Mouse (Mus musculus): ENCODE data around the gene 9430097D07Rik. TPM values are rescaled to one million over a fixed set of nuclear protein-coding genes. Genes with fewer than 3 reads are reported as not detected.
A peak's percentile ranks its signal among the peaks of the same experiment; 100 is the strongest.

The 9430097D07Rik gene
- not detected in 2 replicates for polyA plus RNA-seq (2015; fragmentation: Nextera tagmentation; extraction: Ambion mirVana)

- peaks cover 30% of the 10 kb centered on the region for H3K4me1 ChIP-seq (replicated peaks)
- H3K27me3 ChIP-seq = peaks cover 55% of the 10 kb centered on the region
- peak within 1 kb of the TSS; percentile 39 for H3K4me3 ChIP-seq (replicated peaks)
- ATAC-seq (ENCODE audit: insufficient read depth) = no peak
- H3K27ac ChIP-seq (replicated peaks) = no peak within 1 kb of the TSS
- H3K9ac ChIP-seq = no peak within 1 kb of the TSS
- 11% methylated on average over 28 of the region's 28 CpGs for WGBS (ENCODE audit: insufficient replicate concordance)
- H3K36me3 ChIP-seq (replicated peaks) = peaks cover 14% of the 10 kb centered on the region; the same call in 1 of the 2 replicates
- H3K9me3 ChIP-seq (replicated peaks) = no peaks in the 10 kb centered on the region
- H3K4me2 ChIP-seq = peak within 1 kb of the TSS; percentile 73
Observed at GRCm38 (mm10) chr2:32575586-32576160, at the start of gene 9430097D07Rik. Gene 9430097D07Rik (minus strand): TSS chr2:32575684.

GRCm38 (mm10) chr2:32624111-32624748, 48.7 kb upstream of the 9430097D07Rik start:
- Histone ChIP-seq H3K4me3 (replicated peaks) (no peak overlapping the region), H3K4me1 (replicated peaks) (peaks cover 58% of the 10 kb centered on the region), H3K27me3 (no peaks in the 10 kb centered on the region), H3K27ac (replicated peaks) (no peak overlapping the region), H3K4me2 (no peak overlapping the region), H3K9me3 (replicated peaks) (no peaks in the 10 kb centered on the region), H3K9ac (no peak overlapping the region), H3K36me3 (replicated peaks) (peaks cover 2% of the 10 kb centered on the region)
- 59% methylated on average over 5 of the region's 5 CpGs for WGBS (ENCODE audit: insufficient replicate concordance)
- ATAC-seq (ENCODE audit: insufficient read depth) = no peak

DNA sequence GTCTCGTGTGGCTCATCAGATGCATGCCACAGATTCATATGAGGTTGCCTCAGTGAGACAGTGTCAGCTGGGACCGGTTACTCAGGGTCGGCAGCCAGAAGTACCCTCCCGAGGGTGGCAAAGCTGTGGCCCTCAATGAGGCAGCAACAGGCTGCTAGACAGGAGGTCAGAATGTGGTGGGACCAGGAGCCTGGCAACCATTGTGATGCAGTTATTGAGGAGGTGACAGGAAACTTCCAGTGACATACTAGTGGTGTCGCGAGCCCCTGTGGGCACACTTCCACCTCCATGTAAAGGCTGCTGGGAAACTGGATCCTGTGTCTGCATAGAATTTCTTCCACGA, 46.0 kb upstream of the 9430097D07Rik start, which contains the start of gene Ak1:
Gene Ak1 (plus strand): TSS at position 242 of the 343 bp plus-strand sequence.
- Histone ChIP-seq H3K9me3 (replicated peaks) (no peaks in the 10 kb centered on the region), H3K4me3 (replicated peaks) (no peak within 1 kb of the TSS), H3K4me2 (no peak within 1 kb of the TSS), H3K36me3 (replicated peaks) (peaks cover 26% of the 10 kb centered on the region), H3K9ac (no peak within 1 kb of the TSS), H3K27ac (replicated peaks) (peak within 1 kb of the TSS; percentile 29), H3K4me1 (replicated peaks) (peaks cover 52% of the 10 kb centered on the region), H3K27me3 (no peaks in the 10 kb centered on the region)
- WGBS (ENCODE audit: insufficient replicate concordance) = 35% methylated on average over 7 of the region's 7 CpGs
- ATAC-seq (ENCODE audit: insufficient read depth) = no peak

GRCm38 (mm10) chr2:32620682-32621516, 45.4 kb upstream of the 9430097D07Rik start:
- no peak overlapping the region for H3K9ac ChIP-seq

GRCm38 (mm10) chr2:32618051-32618450, 42.6 kb upstream of the 9430097D07Rik start:
- Histone ChIP-seq H3K4me2 (no peak overlapping the region), H3K4me1 (replicated peaks) (peaks cover 27% of the 10 kb centered on the region), H3K9me3 (replicated peaks) (no peaks in the 10 kb centered on the region), H3K9ac (no peak overlapping the region), H3K27me3 (no peaks in the 10 kb centered on the region), H3K36me3 (replicated peaks) (peaks cover 50% of the 10 kb centered on the region), H3K27ac (replicated peaks) (no peak overlapping the region), H3K4me3 (replicated peaks) (no peak overlapping the region)
- 84% methylated on average over 9 of the region's 9 CpGs for WGBS (ENCODE audit: insufficient replicate concordance)
- ATAC-seq (ENCODE audit: insufficient read depth) = no peak

More at GRCm38 (mm10) chr2:32620682-32621516, 45.4 kb upstream of the 9430097D07Rik start:
- Histone ChIP-seq H3K36me3 (replicated peaks) (peaks cover 31% of the 10 kb centered on the region), H3K4me1 (replicated peaks) (peaks cover 46% of the 10 kb centered on the region), H3K27ac (replicated peaks) (peak overlapping the region; percentile 29; the same call in 1 of the 2 replicates), H3K9me3 (replicated peaks) (no peaks in the 10 kb centered on the region), H3K4me3 (replicated peaks) (no peak overlapping the region), H3K27me3 (no peaks in the 10 kb centered on the region), H3K4me2 (no peak overlapping the region)
- peak; percentile 54 for ATAC-seq (ENCODE audit: insufficient read depth)
- WGBS (ENCODE audit: insufficient replicate concordance) = 40% methylated on average over 4 of the region's 4 CpGs

GRCm38 (mm10) chr2:32617601-32618000, 42.1 kb upstream of the 9430097D07Rik start:
- Histone ChIP-seq H3K27me3 (no peaks in the 10 kb centered on the region), H3K4me3 (replicated peaks) (no peak overlapping the region), H3K36me3 (replicated peaks) (peaks cover 52% of the 10 kb centered on the region), H3K9ac (no peak overlapping the region), H3K4me2 (no peak overlapping the region), H3K9me3 (replicated peaks) (no peaks in the 10 kb centered on the region), H3K27ac (replicated peaks) (no peak overlapping the region), H3K4me1 (replicated peaks) (peaks cover 27% of the 10 kb centered on the region)
- no peak for ATAC-seq (ENCODE audit: insufficient read depth)
- 82% methylated on average over 4 of the region's 4 CpGs for WGBS (ENCODE audit: insufficient replicate concordance)

DNA sequence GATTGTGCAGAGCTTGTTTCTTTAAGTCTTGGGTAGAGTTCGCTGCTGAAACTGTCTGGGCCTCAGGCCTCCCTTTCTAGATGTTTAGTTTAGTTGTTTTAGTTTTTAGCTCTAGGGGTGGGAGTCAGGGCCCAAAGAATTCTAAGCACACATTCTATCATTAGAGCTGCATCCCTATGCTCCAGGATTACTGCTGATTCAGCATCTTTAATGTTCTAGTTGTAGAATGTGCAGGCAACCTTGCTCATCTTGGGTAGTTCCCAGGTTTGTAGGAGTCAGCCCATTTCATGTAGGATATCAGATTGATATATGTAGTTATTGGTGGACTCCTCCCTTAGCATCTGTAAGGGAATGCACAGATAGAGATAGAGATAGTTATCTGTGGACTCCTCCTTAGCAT, 41.6 kb upstream of the 9430097D07Rik start:
- peaks cover 31% of the 10 kb centered on the region for H3K4me1 ChIP-seq (replicated peaks)
- WGBS (ENCODE audit: insufficient replicate concordance) = 93% methylated on average over 1 of the region's 1 CpGs
- no peaks in the 10 kb centered on the region for H3K27me3 ChIP-seq
- no peak for ATAC-seq (ENCODE audit: insufficient read depth)
- no peak overlapping the region for H3K4me3 ChIP-seq (replicated peaks)
- H3K9me3 ChIP-seq (replicated peaks) = no peaks in the 10 kb centered on the region
- no peak overlapping the region for H3K9ac ChIP-seq
- no peak overlapping the region for H3K27ac ChIP-seq (replicated peaks)
- H3K36me3 ChIP-seq (replicated peaks) = peaks cover 57% of the 10 kb centered on the region
- no peak overlapping the region for H3K4me2 ChIP-seq

DNA sequence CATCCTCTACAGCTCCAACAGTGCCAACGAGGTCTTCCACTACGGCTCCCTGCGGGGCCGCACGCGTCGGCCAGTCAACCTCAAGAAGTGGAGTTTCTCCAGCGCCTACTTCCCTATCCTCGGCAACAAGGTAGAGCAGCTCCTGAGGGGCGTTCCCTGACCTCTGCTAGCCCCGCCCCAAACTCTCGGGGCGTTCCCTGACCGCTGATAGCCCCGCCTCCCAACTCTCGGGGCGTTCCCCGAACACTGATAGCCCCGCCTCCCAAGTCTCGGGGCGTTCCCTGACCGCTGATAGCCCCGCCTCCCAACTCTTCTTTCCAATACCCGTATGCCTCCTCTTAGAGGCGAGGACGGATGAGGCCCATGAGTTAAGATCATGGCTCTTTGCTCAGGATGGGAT, 36.8 kb upstream of the 9430097D07Rik start:
- 72% methylated on average over 26 of the region's 26 CpGs for WGBS (ENCODE audit: insufficient replicate concordance)

DNA sequence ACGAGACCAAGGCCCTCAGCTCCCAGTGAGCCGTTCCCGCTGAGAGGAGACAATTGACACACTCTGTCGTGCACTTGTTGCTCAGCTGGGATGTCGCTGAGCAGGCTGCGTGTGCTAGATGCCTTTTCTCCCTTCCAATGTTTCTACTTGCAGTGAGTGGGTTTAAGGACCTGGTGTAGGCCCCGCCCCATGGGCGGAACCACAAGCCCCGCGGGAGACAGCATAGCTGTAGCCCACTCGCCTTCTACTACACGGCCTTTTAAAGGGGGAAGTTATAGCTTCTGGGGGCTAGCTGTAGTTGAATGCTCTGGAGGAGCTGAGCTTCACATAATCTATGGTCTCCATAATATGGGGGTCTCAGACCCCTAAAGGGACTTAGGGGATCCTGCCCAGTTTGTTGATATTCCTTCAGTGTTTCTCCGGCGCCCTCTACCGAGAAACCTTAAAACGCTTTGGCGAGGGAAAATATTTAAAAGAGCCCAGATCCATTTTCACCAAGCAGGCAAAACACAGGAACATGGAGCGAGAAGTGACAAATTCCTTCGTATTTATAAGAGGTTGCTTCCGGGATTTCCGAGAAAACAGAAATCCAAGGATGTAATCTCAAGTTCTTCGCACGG, 35.2 kb upstream of the 9430097D07Rik start:
- Histone ChIP-seq H3K4me3 (replicated peaks) (peak overlapping the region; percentile 49), H3K27ac (replicated peaks) (no peak overlapping the region), H3K9me3 (replicated peaks) (no peaks in the 10 kb centered on the region), H3K27me3 (no peaks in the 10 kb centered on the region), H3K4me2 (peak overlapping the region; percentile 92), H3K36me3 (replicated peaks) (peaks cover 27% of the 10 kb centered on the region), H3K9ac (peak overlapping the region; percentile 4; the same call in 1 of the 2 replicates), H3K4me1 (replicated peaks) (peaks cover 65% of the 10 kb centered on the region)
- no peak for ATAC-seq (ENCODE audit: insufficient read depth)
- 16% methylated on average over 23 of the region's 23 CpGs for WGBS (ENCODE audit: insufficient replicate concordance)

More for the DNA sequence above, 36.8 kb upstream of the 9430097D07Rik start:
- Histone ChIP-seq H3K9me3 (replicated peaks) (no peaks in the 10 kb centered on the region), H3K4me1 (replicated peaks) (peaks cover 51% of the 10 kb centered on the region), H3K4me2 (no peak overlapping the region), H3K27ac (replicated peaks) (no peak overlapping the region), H3K36me3 (replicated peaks) (peaks cover 39% of the 10 kb centered on the region), H3K9ac (no peak overlapping the region), H3K4me3 (replicated peaks) (no peak overlapping the region), H3K27me3 (no peaks in the 10 kb centered on the region)
- ATAC-seq (ENCODE audit: insufficient read depth) = no peak

- 46% methylated on average over 18 of the region's 18 CpGs for WGBS (ENCODE audit: insufficient replicate concordance)
Observed at GRCm38 (mm10) chr2:32608778-32609435, 33.4 kb upstream of the 9430097D07Rik start.

More at GRCm38 (mm10) chr2:32608778-32609435, 33.4 kb upstream of the 9430097D07Rik start:
- Histone ChIP-seq H3K27ac (replicated peaks) (peak overlapping the region; percentile 85), H3K4me3 (replicated peaks) (peak overlapping the region; percentile 68), H3K4me2 (peak overlapping the region; percentile 92), H3K36me3 (replicated peaks) (peaks cover 14% of the 10 kb centered on the region), H3K4me1 (replicated peaks) (peaks cover 78% of the 10 kb centered on the region), H3K9me3 (replicated peaks) (no peaks in the 10 kb centered on the region), H3K27me3 (no peaks in the 10 kb centered on the region), H3K9ac (peak overlapping the region; percentile 59)
- ATAC-seq (ENCODE audit: insufficient read depth) = peak; percentile 55

Data from liver, embryonic 15.5 days (tissue).